Mouse (Mus musculus): Measurements from ENCODE around the gene Snx17. TPM values are rescaled to one million over a fixed set of nuclear protein-coding genes. Genes with fewer than 3 reads are reported as not detected.
A peak's percentile ranks its signal among the peaks of the same experiment; 100 is the strongest.

The Snx17 gene
- polyA plus RNA-seq, 1 experiment from 2014 or later = 119 TPM

DNA sequence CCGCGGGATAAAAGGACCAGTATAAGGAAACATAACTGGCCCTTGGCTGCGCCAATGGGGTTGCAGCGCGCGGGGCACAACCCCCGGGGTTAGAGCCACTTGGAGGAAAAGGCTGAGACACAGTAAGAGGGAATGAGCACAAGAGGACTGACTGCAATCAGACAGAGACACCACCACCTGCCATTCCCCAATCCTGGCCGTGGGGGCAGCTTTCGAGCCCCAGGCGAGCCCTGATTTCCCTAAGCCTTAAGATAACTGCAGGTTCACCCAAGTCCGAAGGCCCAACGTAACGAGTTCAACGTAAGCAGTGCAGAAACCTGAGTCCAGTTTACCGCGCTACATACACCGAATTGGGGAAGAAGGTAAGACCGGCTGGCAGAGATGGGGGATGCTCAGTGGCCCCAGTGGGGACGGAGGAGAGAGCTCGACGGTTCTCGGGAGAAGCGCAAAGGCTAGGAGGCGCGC is 13.7 kb upstream of the Snx17 start:
- H3K9ac ChIP-seq (replicated peaks; ENCODE audit: low read length) = peak overlapping the region; percentile 72
- H3K27ac ChIP-seq (replicated peaks; ENCODE audit: low read depth, low read length) = peak overlapping the region; percentile 93
- peak overlapping the region; percentile 89 for H3K4me3 ChIP-seq (replicated peaks; ENCODE audit: low read depth, low read length)
- H3K36me3 ChIP-seq (ENCODE audit: control insufficient read depth, insufficient read depth, low read length) = peaks cover 2% of the 10 kb centered on the region; the same call in 1 of the 2 replicates
- no peaks in the 10 kb centered on the region for H3K27me3 ChIP-seq (ENCODE audit: control insufficient read depth, insufficient read depth, low read length)
- no peak for DNase-seq
- H3K4me1 ChIP-seq (ENCODE audit: control insufficient read depth, insufficient read depth, low read length) = peaks cover 5% of the 10 kb centered on the region; the same call in 1 of the 2 replicates
- H3K9me3 ChIP-seq (ENCODE audit: control insufficient read depth, low read length) = no peaks in the 10 kb centered on the region
- under 1% methylated on average over 25 of the region's 25 CpGs for WGBS
- peak overlapping the region; percentile 96 for H3K4me2 ChIP-seq (ENCODE audit: low read length)
- ATAC-seq (ENCODE audit: low FRiP score, low TSS enrichment) = peak; percentile 70

DNA sequence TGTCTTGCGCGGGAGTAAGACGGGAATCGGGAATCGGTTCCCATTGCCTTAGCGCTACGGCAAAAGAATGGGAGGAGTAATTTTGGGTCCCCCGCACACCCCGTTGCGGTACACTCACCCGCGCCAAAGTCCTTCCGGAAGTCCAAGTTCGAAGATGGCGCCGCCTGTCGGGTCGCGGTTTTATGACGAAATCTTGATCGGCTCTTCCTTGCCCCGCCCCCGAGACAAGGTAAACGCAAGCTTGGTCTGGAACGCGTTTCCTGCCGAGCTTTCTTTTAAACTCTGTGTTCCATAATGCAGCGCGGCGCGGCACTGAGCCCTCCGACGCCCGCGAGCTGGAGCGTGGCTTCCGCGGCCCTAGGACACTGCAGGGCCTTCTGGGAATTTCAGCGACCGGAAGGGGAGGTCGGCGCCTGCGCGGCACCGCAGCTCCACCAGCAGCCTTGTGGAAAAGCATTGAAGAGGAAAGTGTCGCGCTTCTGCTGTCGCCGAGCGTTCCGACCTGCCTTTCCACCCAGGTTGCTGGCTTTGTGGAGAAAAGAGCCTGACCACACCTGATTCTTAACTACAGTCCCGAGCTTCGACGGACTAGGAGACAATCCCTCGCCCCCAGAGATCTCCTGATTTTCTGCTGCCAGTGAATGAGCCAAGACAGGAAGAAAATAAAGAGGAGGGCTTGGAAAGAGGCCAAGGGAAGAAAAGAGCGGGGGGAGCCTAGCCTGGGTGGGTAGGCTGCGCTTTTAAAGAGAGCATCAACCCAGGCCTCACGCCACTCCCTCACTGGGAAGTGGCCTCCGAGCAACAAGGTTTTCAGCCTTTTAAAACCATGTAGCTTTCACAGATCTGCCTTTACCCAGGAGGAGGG is 13.0 kb upstream of the Snx17 start, which contains the start of the genes Gm29609 and Gtf3c2:
TSS of gene Gm29609 (minus strand) at position 146 of the 865 bp plus-strand sequence.
TSS of gene Gtf3c2 (minus strand) at position 379 of the 865 bp plus-strand sequence.
- peaks cover 5% of the 10 kb centered on the region; the same call in 1 of the 2 replicates for H3K4me1 ChIP-seq (ENCODE audit: control insufficient read depth, insufficient read depth, low read length)
- H3K4me3 ChIP-seq (replicated peaks; ENCODE audit: low read depth, low read length) = peak within 1 kb of the TSS; percentile 89
- H3K27ac ChIP-seq (replicated peaks; ENCODE audit: low read depth, low read length) = peak within 1 kb of the TSS; percentile 93
- H3K27me3 ChIP-seq (ENCODE audit: control insufficient read depth, insufficient read depth, low read length) = no peaks in the 10 kb centered on the region
- ATAC-seq (ENCODE audit: low FRiP score, low TSS enrichment) = peak; percentile 97
- peak within 1 kb of the TSS; percentile 72 for H3K9ac ChIP-seq (replicated peaks; ENCODE audit: low read length)
- WGBS = under 1% methylated on average over 59 of the region's 59 CpGs
- H3K36me3 ChIP-seq (ENCODE audit: control insufficient read depth, insufficient read depth, low read length) = no peaks in the 10 kb centered on the region
- H3K4me2 ChIP-seq (ENCODE audit: low read length) = peak within 1 kb of the TSS; percentile 96
- no peaks in the 10 kb centered on the region for H3K9me3 ChIP-seq (ENCODE audit: control insufficient read depth, low read length)
- peak; percentile 98 for DNase-seq

DNA sequence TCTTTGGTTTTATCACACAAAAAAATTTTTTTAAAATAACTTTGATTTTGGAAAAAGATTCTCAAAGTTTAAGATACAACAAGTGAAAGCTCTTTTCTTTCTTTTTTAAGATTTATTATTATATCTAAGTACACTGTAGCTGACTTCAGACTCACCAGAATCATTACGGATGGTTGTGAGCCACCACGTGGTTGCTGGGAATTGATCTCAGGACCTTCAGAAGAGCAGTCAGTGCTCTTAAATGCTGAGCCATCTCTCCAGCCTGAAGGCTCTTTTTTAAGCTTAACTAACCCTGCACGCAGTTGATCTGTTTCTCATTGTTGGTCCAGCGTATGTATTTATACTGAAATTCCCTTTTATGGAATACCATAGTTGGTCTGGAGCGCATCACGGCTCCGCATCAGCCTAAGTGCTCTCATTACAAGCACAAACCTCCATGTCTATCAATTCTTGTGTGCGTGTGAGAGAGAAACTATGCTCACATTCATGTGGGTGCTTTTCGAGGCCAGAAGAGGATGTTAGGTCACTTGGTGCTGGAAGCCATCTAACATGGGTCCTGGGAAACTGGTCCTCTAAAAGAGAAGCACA is 11.8 kb upstream of the Snx17 start:
- H3K36me3 ChIP-seq (ENCODE audit: control insufficient read depth, insufficient read depth, low read length) = no peaks in the 10 kb centered on the region
- no peak overlapping the region for H3K27ac ChIP-seq (replicated peaks; ENCODE audit: low read depth, low read length)
- H3K9me3 ChIP-seq (ENCODE audit: control insufficient read depth, low read length) = no peaks in the 10 kb centered on the region
- H3K4me2 ChIP-seq (ENCODE audit: low read length) = no peak overlapping the region
- peaks cover 5% of the 10 kb centered on the region; the same call in 1 of the 2 replicates for H3K4me1 ChIP-seq (ENCODE audit: control insufficient read depth, insufficient read depth, low read length)
- H3K9ac ChIP-seq (replicated peaks; ENCODE audit: low read length) = no peak overlapping the region
- 91% methylated on average over 9 of the region's 9 CpGs for WGBS
- no peaks in the 10 kb centered on the region for H3K27me3 ChIP-seq (ENCODE audit: control insufficient read depth, insufficient read depth, low read length)
- H3K4me3 ChIP-seq (replicated peaks; ENCODE audit: low read depth, low read length) = no peak overlapping the region
- DNase-seq (no peak), ATAC-seq (ENCODE audit: low FRiP score, low TSS enrichment) (no peak)

DNA sequence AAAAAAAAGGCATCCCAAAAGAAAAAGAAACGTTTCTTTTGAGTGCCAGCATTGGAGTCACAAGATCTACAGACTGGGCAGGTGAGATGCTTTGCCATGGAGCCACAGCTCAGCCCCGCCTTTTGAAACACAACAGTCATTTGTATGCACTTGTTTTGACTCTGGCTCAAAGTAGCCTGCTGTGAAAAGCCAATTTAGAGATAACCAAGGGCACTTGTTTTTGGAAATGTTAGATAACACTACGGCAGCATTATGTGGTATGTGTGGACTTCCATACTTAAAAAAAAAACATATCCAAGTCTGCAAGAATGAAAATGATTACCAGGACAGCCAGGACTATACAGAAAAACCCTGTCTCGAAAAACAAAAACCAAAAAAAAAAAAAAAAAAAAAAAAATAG is 9.3 kb upstream of the Snx17 start:
- Histone ChIP-seq H3K9ac (replicated peaks; ENCODE audit: low read length) (no peak overlapping the region), H3K36me3 (ENCODE audit: control insufficient read depth, insufficient read depth, low read length) (peaks cover 20% of the 10 kb centered on the region), H3K27me3 (ENCODE audit: control insufficient read depth, insufficient read depth, low read length) (no peaks in the 10 kb centered on the region), H3K9me3 (ENCODE audit: control insufficient read depth, low read length) (no peaks in the 10 kb centered on the region), H3K4me3 (replicated peaks; ENCODE audit: low read depth, low read length) (no peak overlapping the region), H3K27ac (replicated peaks; ENCODE audit: low read depth, low read length) (no peak overlapping the region), H3K4me1 (ENCODE audit: control insufficient read depth, insufficient read depth, low read length) (peaks cover 5% of the 10 kb centered on the region; the same call in 1 of the 2 replicates), H3K4me2 (ENCODE audit: low read length) (no peak overlapping the region)
- ATAC-seq (ENCODE audit: low FRiP score, low TSS enrichment) (no peak), DNase-seq (no peak)
- 57% methylated on average over 4 of the region's 4 CpGs for WGBS

DNA sequence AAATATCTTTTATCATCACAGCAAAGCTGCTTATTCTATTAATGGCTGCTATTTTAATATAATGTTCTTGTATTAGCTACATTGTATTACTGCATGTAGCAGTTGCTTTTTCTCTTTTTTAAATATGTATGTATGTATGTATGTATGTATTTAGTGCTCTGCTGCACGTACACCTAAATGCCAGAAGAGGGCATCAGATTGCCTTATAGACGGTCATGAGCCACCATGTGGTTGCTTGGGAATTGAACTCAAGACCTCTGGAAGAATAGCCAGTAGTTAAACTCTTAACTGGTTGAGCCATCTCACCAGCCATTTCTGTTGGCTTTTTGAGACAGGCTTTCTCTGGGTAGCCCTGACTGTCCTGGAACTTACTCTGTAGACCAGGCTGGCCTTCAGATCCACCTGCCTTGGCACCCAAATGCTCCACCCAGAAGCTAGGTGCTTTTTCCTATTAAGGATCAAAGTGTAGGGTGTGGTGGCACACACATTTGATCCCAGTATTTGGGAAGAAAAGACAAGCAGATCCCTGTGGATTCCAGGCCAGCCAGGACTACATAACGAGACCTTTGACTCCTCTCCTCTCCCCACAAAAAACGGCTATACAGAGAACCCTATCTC is 4.7 kb upstream of the Snx17 start:
- H3K4me2 ChIP-seq (ENCODE audit: low read length) = no peak overlapping the region
- H3K9me3 ChIP-seq (ENCODE audit: control insufficient read depth, low read length) = no peaks in the 10 kb centered on the region
- DNase-seq (no peak), ATAC-seq (ENCODE audit: low FRiP score, low TSS enrichment) (no peak)
- peaks cover 45% of the 10 kb centered on the region for H3K36me3 ChIP-seq (ENCODE audit: control insufficient read depth, insufficient read depth, low read length)
- H3K4me3 ChIP-seq (replicated peaks; ENCODE audit: low read depth, low read length) = no peak overlapping the region
- H3K27me3 ChIP-seq (ENCODE audit: control insufficient read depth, insufficient read depth, low read length) = no peaks in the 10 kb centered on the region
- 0 out of 2 replicates have a peak, but pooled peaks cover 5% of the 10 kb centered on the region for H3K4me1 ChIP-seq (ENCODE audit: control insufficient read depth, insufficient read depth, low read length)
- WGBS = 82% methylated on average over 4 of the region's 4 CpGs
- H3K9ac ChIP-seq (replicated peaks; ENCODE audit: low read length) = no peak overlapping the region
- H3K27ac ChIP-seq (replicated peaks; ENCODE audit: low read depth, low read length) = no peak overlapping the region

DNA sequence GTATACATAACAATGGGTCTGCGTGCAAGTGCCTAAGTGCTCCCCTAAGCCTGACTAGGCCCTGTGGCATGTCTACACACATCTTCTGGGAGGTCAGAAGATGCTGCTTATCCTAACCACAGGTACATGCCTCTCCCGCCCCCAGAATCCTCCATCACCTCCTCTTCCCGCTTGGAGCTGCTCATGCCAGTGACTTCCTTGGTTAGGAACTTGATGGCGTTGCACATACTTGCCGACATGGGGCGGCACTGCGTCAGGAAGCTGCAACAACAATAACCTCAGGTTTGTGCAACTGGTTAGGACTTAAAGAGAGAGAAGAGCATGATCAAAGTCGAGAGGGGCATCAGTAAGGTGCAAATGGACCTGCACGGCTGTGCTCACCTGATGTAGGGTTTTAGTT is 2.8 kb upstream of the Snx17 start:
- Histone ChIP-seq H3K9ac (replicated peaks; ENCODE audit: low read length) (no peak overlapping the region), H3K4me2 (ENCODE audit: low read length) (no peak overlapping the region), H3K36me3 (ENCODE audit: control insufficient read depth, insufficient read depth, low read length) (peaks cover 53% of the 10 kb centered on the region), H3K27ac (replicated peaks; ENCODE audit: low read depth, low read length) (no peak overlapping the region), H3K4me3 (replicated peaks; ENCODE audit: low read depth, low read length) (no peak overlapping the region), H3K27me3 (ENCODE audit: control insufficient read depth, insufficient read depth, low read length) (no peaks in the 10 kb centered on the region), H3K4me1 (ENCODE audit: control insufficient read depth, insufficient read depth, low read length) (peaks cover 12% of the 10 kb centered on the region), H3K9me3 (ENCODE audit: control insufficient read depth, low read length) (no peaks in the 10 kb centered on the region)
- no peak for ATAC-seq (ENCODE audit: low FRiP score, low TSS enrichment)
- no peak for DNase-seq
- 91% methylated on average over 9 of the region's 9 CpGs for WGBS

DNA sequence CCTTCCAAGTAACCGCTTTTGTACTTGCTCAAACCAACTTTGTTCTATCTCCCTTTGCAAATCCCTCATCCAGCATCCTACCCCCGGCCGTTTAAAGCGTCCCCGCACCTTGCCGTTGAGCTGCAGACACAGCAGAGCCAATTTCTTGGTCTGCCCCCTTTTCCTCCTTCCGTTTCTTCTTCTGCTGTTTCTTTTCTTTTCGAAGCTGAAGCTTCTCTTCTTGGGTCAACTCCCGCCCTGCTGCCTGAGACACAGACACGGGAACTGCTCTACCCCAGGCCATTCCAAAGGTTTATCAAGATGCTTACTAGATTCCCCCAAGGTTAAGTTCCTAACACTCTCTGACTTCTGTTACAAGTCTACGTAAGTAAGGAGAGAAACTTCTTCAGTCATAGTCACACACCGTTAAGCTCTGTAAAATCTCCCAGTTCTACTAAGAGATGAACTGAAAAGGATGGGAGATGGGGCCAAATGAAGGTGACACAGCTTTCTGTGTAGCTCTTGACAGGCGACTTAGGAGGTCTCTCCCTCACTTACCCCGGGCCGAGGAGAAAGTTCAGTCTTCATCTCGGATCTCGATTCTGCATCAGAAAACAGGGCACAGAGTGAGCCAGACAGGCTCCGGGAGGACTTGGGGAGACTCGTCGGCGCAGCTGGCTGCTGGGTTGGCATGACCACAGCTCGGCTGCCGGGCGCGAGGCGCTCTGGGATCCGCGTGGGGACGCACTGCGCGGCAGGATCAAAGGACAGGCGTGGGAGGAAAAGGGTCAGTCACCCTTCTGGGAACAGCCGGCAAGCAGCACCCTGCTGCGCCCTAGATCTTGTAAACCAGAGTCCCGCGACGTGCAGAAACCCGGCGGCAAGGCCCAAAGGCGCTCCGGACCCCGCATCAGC is 735 bp upstream of the Snx17 start:
- peaks cover 12% of the 10 kb centered on the region for H3K4me1 ChIP-seq (ENCODE audit: control insufficient read depth, insufficient read depth, low read length)
- WGBS = 15% methylated on average over 42 of the region's 42 CpGs
- H3K4me2 ChIP-seq (ENCODE audit: low read length) = peak overlapping the region; percentile 76
- peaks cover 68% of the 10 kb centered on the region for H3K36me3 ChIP-seq (ENCODE audit: control insufficient read depth, insufficient read depth, low read length)
- peak; percentile 77 for DNase-seq
- peak overlapping the region; percentile 80 for H3K27ac ChIP-seq (replicated peaks; ENCODE audit: low read depth, low read length)
- no peaks in the 10 kb centered on the region for H3K27me3 ChIP-seq (ENCODE audit: control insufficient read depth, insufficient read depth, low read length)
- H3K9ac ChIP-seq (replicated peaks; ENCODE audit: low read length) = peak overlapping the region; percentile 80
- ATAC-seq (ENCODE audit: low FRiP score, low TSS enrichment) = no peak; the same call in 1 of the 2 replicates
- no peaks in the 10 kb centered on the region for H3K9me3 ChIP-seq (ENCODE audit: control insufficient read depth, low read length)
- H3K4me3 ChIP-seq (replicated peaks; ENCODE audit: low read depth, low read length) = peak overlapping the region; percentile 93

Measured in midbrain, embryonic 14.5 days (tissue).